Mouse (Mus musculus) liver, postnatal 0 days (tissue): ENCODE measurements around the gene Gdpd5. TPM values are rescaled to one million over a fixed set of nuclear protein-coding genes. Genes with fewer than 3 reads are reported as not detected.

Experiments
- ATAC-seq: fragments of 200-750 bp; cut with Nextera tagmentation; 2 replicates; pipeline ENCODE4 v1.8.0; 2017; ENCODE audit warnings: mild to moderate bottlenecking, moderate library complexity
- DNase-seq: peaks from one replicate; pipeline ENCODE4 v3.0.0-alpha.2; 2016
- H3K27ac ChIP-seq: fragments of 300-500 bp; sonication (generic); 2 replicates; pipeline ENCODE4 v1.5.1; 2014; ENCODE audit warnings: antibody characterized with exemption, moderate library complexity, mild to moderate bottlenecking, low read depth
- H3K27me3 ChIP-seq: fragments of 300-500 bp; sonication (generic); 2 replicates; pipeline ENCODE4 v1.6.1; 2014; ENCODE audit warnings: low read length, control low read depth, mixed read lengths; ENCODE audit not compliant: insufficient read depth
- H3K36me3 ChIP-seq: fragments of 300-500 bp; sonication (generic); replicated peaks from 2 replicates; pipeline ENCODE4 v1.6.1; 2014; ENCODE audit warnings: mild to moderate bottlenecking, control low read depth, low read length, moderate library complexity, mixed read lengths; ENCODE audit not compliant: insufficient read depth
- H3K4me1 ChIP-seq: fragments of 300-500 bp; sonication (generic); 2 replicates; pipeline ENCODE4 v1.6.1; 2014; ENCODE audit warnings: antibody characterized with exemption, mild to moderate bottlenecking, control low read depth; ENCODE audit not compliant: insufficient read depth
- H3K4me2 ChIP-seq: fragments of 300-500 bp; sonication (generic); 2 replicates; pipeline ENCODE4 v1.6.1; 2014; ENCODE audit warnings: low read depth, mild to moderate bottlenecking, low read length, moderate library complexity, mixed read lengths
- H3K4me3 ChIP-seq: fragments of 300-500 bp; sonication (generic); 2 replicates; pipeline ENCODE4 v1.5.1; 2014; ENCODE audit warnings: low read depth, low read length
- H3K9ac ChIP-seq: fragments of 300-500 bp; sonication (generic); replicated peaks from 2 replicates; pipeline ENCODE4 v1.6.1; 2014; ENCODE audit warnings: mild to moderate bottlenecking, moderate library complexity
- H3K9me3 ChIP-seq: fragments of 300-500 bp; sonication (generic); 2 replicates; pipeline ENCODE4 v1.6.1; 2016; ENCODE audit warnings: mild to moderate bottlenecking, control low read depth, low read length, mixed read lengths
- CTCF ChIP-seq: sonication (generic); IDR thresholded peaks from 2 replicates; pipeline ENCODE4 v1.5.1; 2016; ENCODE audit warnings: antibody characterized with exemption, low read depth
- EP300 ChIP-seq: IDR thresholded peaks from 2 replicates; pipeline ENCODE4 v1.6.1; 2016; ENCODE audit warnings: antibody characterized with exemption, low read depth, mild to moderate bottlenecking
- WGBS: fragments of 180-500 bp; shearing (Covaris S2); extraction: QIAGEN DNeasy Blood & Tissue Kit; methylation state at CpG from one replicate; pipeline ENCODE4 v1.1.7; 2014; ENCODE audit not compliant: insufficient replicate concordance; 5-methylcytosine and 5-hydroxymethylcytosine counted together
- polyA plus RNA-seq: library from polyadenylated mRNA; unstranded; fragments of >200 nt; fragmentation: Nextera tagmentation; extraction: Ambion mirVana; gene quantifications from 2 replicates; pipeline ENCODE4 v1.2.1, GENCODE M21; 2015

Gdpd5 gene
- polyA plus RNA-seq, 1 experiment from 2014 or later, result 1.7 TPM

DNA sequence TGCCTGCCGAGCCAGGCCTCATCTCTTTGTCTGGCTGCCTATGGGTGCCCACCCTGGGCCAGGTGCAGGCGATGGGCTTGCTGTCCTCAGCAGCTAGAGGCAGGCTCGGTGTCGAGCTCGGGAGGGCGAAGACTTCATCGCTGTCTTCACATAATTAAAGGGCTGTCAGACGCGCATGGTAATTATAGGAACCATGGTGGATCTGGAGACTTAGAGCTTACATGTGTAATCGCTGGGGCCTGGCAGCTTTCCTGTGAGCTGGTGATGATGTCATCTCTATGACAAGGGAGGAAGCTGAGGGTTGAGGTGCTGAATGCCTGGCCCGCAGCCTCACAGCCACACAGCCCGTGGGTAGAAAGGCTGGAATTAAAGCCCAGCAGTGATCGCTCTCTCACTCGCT is 51.0 kb downstream of the Gdpd5 start:
- no peak for TF ChIP-seq EP300
- no peak for TF ChIP-seq CTCF
- peaks cover 10% of the 10 kb centered on the region for H3K4me1 ChIP-seq
- DNase-seq, result no peak
- no peaks in the 10 kb centered on the region for H3K9me3 ChIP-seq
- WGBS, result 66% methylated on average over 14 of the region's 14 CpGs
- H3K4me3 ChIP-seq, result no peak overlapping the region
- no peak overlapping the region for H3K4me2 ChIP-seq
- H3K36me3 ChIP-seq, result no peaks in the 10 kb centered on the region
- ATAC-seq, result no peak
- H3K9ac ChIP-seq, result no peak overlapping the region
- H3K27me3 ChIP-seq, result no peaks in the 10 kb centered on the region
- H3K27ac ChIP-seq, result no peak overlapping the region

- Histone ChIP-seq H3K4me1 (peaks cover 10% of the 10 kb centered on the region), H3K9me3 (no peaks in the 10 kb centered on the region), H3K9ac (no peak overlapping the region), H3K27ac (no peak overlapping the region), H3K4me2 (no peak overlapping the region), H3K4me3 (no peak overlapping the region), H3K27me3 (no peaks in the 10 kb centered on the region), H3K36me3 (no peaks in the 10 kb centered on the region)
- WGBS, result 57% methylated on average over 6 of the region's 6 CpGs
- no peak for DNase-seq
- TF ChIP-seq CTCF (no peak), EP300 (no peak)
- ATAC-seq, result 0 out of 2 replicates have a peak, but pooled peaks have one; percentile 19
These were observed 51.6 kb downstream of the Gdpd5 start for GRCm38 (mm10) chr7:99432863-99433262.

GRCm38 (mm10) chr7:99434672-99435250 is 53.5 kb downstream of the Gdpd5 start:
- WGBS, result 34% methylated on average over 12 of the region's 12 CpGs
- peak; percentile 17; the same call in 1 of the 2 replicates for ATAC-seq
- Histone ChIP-seq H3K27me3 (no peaks in the 10 kb centered on the region), H3K9me3 (no peaks in the 10 kb centered on the region), H3K27ac (peak overlapping the region; percentile 16; the same call in 1 of the 2 replicates), H3K36me3 (no peaks in the 10 kb centered on the region), H3K4me2 (peak overlapping the region; percentile 45), H3K4me1 (peaks cover 10% of the 10 kb centered on the region), H3K4me3 (no peak overlapping the region), H3K9ac (peak overlapping the region; percentile 38; the same call in 1 of the 2 replicates)
- no peak for DNase-seq
- TF ChIP-seq CTCF (no peak), EP300 (no peak)

DNA sequence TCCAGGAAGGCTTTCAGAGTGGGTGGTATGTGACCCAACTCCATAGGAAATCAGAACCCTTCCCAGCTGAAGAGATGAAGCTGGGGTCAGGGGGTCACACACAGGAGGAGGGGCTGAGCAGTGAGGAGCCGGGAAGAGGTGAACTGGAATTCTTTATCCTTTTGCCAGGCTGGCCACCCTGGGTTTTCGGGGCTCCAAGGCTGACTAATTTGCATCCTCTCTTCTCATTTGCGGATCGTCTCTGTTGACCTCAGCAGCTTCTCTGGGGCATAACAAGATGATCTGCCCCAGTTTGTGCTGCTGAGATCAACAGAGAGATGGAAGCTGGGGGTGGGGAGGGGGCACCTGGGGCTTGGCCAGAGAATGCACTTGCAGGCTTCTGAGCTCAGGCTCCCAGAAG is 55.3 kb downstream of the Gdpd5 start:
- H3K4me1 ChIP-seq, result peaks cover 10% of the 10 kb centered on the region
- H3K27ac ChIP-seq, result no peak overlapping the region
- H3K4me2 ChIP-seq, result no peak overlapping the region
- H3K27me3 ChIP-seq, result no peaks in the 10 kb centered on the region
- H3K4me3 ChIP-seq, result no peak overlapping the region
- H3K9me3 ChIP-seq, result no peaks in the 10 kb centered on the region
- 35% methylated on average over 4 of the region's 4 CpGs for WGBS
- no peak for TF ChIP-seq EP300
- TF ChIP-seq CTCF, result no peak
- no peak for DNase-seq
- ATAC-seq, result no peak
- H3K9ac ChIP-seq, result no peak overlapping the region
- no peaks in the 10 kb centered on the region for H3K36me3 ChIP-seq

DNA sequence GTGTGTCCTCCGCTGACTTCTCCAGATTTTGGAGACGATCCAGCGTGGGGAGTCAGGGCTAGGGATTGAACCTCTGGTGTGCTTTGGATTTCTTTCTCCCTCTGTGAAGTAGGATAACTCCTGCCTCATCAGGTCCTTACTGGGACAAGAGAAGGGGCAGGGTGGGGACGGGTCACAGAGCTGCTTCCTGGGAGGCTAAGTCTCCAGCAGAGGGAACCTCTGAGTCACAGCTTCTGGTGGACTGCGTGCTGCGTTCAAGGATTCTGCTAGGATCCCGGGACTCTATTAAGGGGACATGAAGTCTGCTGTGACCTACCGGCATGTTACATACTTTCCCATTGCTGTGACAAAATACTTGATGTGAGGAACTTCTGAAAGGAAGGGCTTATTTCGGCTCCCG is 57.7 kb downstream of the Gdpd5 start:
- no peak for TF ChIP-seq EP300
- TF ChIP-seq CTCF, result peak; percentile 40
- no peak overlapping the region for H3K4me2 ChIP-seq
- ATAC-seq, result no peak
- no peaks in the 10 kb centered on the region for H3K27me3 ChIP-seq
- H3K4me1 ChIP-seq, result peaks cover 10% of the 10 kb centered on the region
- H3K9ac ChIP-seq, result no peak overlapping the region
- WGBS, result 69% methylated on average over 10 of the region's 10 CpGs
- no peak for DNase-seq
- H3K4me3 ChIP-seq, result no peak overlapping the region
- no peaks in the 10 kb centered on the region for H3K9me3 ChIP-seq
- no peaks in the 10 kb centered on the region for H3K36me3 ChIP-seq
- no peak overlapping the region for H3K27ac ChIP-seq

- no peaks in the 10 kb centered on the region for H3K27me3 ChIP-seq
- H3K4me2 ChIP-seq, result no peak overlapping the region
- no peak overlapping the region for H3K27ac ChIP-seq
- no peaks in the 10 kb centered on the region for H3K9me3 ChIP-seq
- TF ChIP-seq CTCF (no peak), EP300 (no peak)
- no peaks in the 10 kb centered on the region for H3K4me1 ChIP-seq
- no peak overlapping the region for H3K4me3 ChIP-seq
- WGBS, result 47% methylated on average over 6 of the region's 6 CpGs
- H3K9ac ChIP-seq, result no peak overlapping the region
- ATAC-seq (peak; percentile 73), DNase-seq (peak; percentile 33)
- no peaks in the 10 kb centered on the region for H3K36me3 ChIP-seq
These were observed 60.4 kb downstream of the Gdpd5 start for GRCm38 (mm10) chr7:99441534-99442072.
